Mouse (Mus musculus) megakaryocyte, adult 5-6 weeks (primary cell): ENCODE data around the gene Olfr1185-ps1. TPM values are rescaled to one million over a fixed set of nuclear protein-coding genes. Genes with fewer than 3 reads are reported as not detected.
"Not testable (repeated sequence)": the region's sequence is repeated elsewhere in the genome, so short reads cannot be mapped to it uniquely, and the experiment has no call there.

ENCODE experiments used
- ATAC-seq: 2 replicates; pipeline ENCODE4 v1.8.0; 2016; ENCODE audit warnings: mild to moderate bottlenecking, inconsistent platforms; ENCODE audit not compliant: poor library complexity, severe bottlenecking
- total RNA-seq, 2 experiments: library from RNA; stranded (forward) in 1 of 2; stranded (reverse) in 1 of 2; fragments of 153-499, 151-499 nt in 1 of 2; fragments of 221-1000, 200-1000 nt in 1 of 2; gene quantifications; 2 replicates each; pipeline versions ENCODE4 v1.2.3 to v1.2.4; 2015 to 2017

Gene Olfr1185-ps1
- total RNA-seq (2015) (not detected in 2 replicates), total RNA-seq (2017) (not detected in 2 replicates)

- no peak for ATAC-seq
These were observed at the start of gene Olfr1185-ps1 for GRCm38 (mm10) chr2:88493020-88493419. TSS of gene Olfr1185-ps1 (plus strand) at chr2:88493320.

- no peak for ATAC-seq
These were observed 44.1 kb upstream of the Olfr1185-ps1 start, which contains the start of gene Gm13757 for GRCm38 (mm10) chr2:88449031-88449430. TSS of gene Gm13757 (minus strand) at chr2:88449131.

GRCm38 (mm10) chr2:88454567-88454966 lies 38.6 kb upstream of the Olfr1185-ps1 start, which contains the start of gene Olfr1183:
TSS of gene Olfr1183 (plus strand) at chr2:88454867.
- ATAC-seq = not testable (repeated sequence)

GRCm38 (mm10) chr2:88483298-88483697 lies 9.8 kb upstream of the Olfr1185-ps1 start, which contains the start of gene Olfr1184:
TSS of gene Olfr1184 (plus strand) at chr2:88483598.
- no peak for ATAC-seq

- ATAC-seq = no peak
These were observed 25.1 kb downstream of the Olfr1185-ps1 start, which contains the start of gene Olfr1186 for GRCm38 (mm10) chr2:88518251-88518650. TSS of gene Olfr1186 (plus strand) at chr2:88518551.

GRCm38 (mm10) chr2:88525720-88526119 lies 32.6 kb downstream of the Olfr1185-ps1 start:
- no peak for ATAC-seq

Other genes starting within 250 kb of the Olfr1185-ps1 start
- not detected in 2 replicates for gene Olfr1173, start 213.4 kb upstream of the Olfr1185-ps1 start, total RNA-seq (2015)
- 0.04 TPM in 1 of 2 replicates, not detected in the other for gene Olfr1173, start 213.4 kb upstream of the Olfr1185-ps1 start, total RNA-seq (2017)
- gene Olfr1174-ps, start 178.2 kb upstream of the Olfr1185-ps1 start, total RNA-seq (2015) = not detected in 2 replicates
- gene Olfr1174-ps, start 178.2 kb upstream of the Olfr1185-ps1 start, total RNA-seq (2017) = not detected in 2 replicates
- not detected in 2 replicates for gene Olfr1175-ps, start 166.1 kb upstream of the Olfr1185-ps1 start, total RNA-seq (2015)
- not detected in 2 replicates for gene Olfr1175-ps, start 166.1 kb upstream of the Olfr1185-ps1 start, total RNA-seq (2017)
- not detected in 2 replicates for gene Olfr1176, start 156.6 kb upstream of the Olfr1185-ps1 start, total RNA-seq (2015)
- gene Olfr1176, start 156.6 kb upstream of the Olfr1185-ps1 start, total RNA-seq (2017) = not detected in 2 replicates
- gene Olfr1177-ps, start 146.8 kb upstream of the Olfr1185-ps1 start, total RNA-seq (2015) = not detected in 2 replicates
- gene Olfr1177-ps, start 146.8 kb upstream of the Olfr1185-ps1 start, total RNA-seq (2017) = not detected in 2 replicates
- not detected in 2 replicates for gene Olfr1178, start 106.3 kb upstream of the Olfr1185-ps1 start, total RNA-seq (2015)
- gene Olfr1178, start 106.3 kb upstream of the Olfr1185-ps1 start, total RNA-seq (2017) = not detected in 2 replicates
- not detected in 2 replicates for gene Olfr1179, start 86.9 kb upstream of the Olfr1185-ps1 start, total RNA-seq (2015)
- gene Olfr1179, start 86.9 kb upstream of the Olfr1185-ps1 start, total RNA-seq (2017) = not detected in 2 replicates
- gene Olfr1180, start 74.2 kb upstream of the Olfr1185-ps1 start, total RNA-seq (2015) = not detected in 2 replicates
- gene Olfr1180, start 74.2 kb upstream of the Olfr1185-ps1 start, total RNA-seq (2017) = not detected in 2 replicates
- not detected in 2 replicates for gene Olfr1181, start 67.1 kb upstream of the Olfr1185-ps1 start, total RNA-seq (2015)
- not detected in 2 replicates for gene Olfr1181, start 67.1 kb upstream of the Olfr1185-ps1 start, total RNA-seq (2017)
- not detected in 2 replicates for gene Gm13757, start 44.2 kb upstream of the Olfr1185-ps1 start, total RNA-seq (2015)
- not detected in 2 replicates for gene Gm13757, start 44.2 kb upstream of the Olfr1185-ps1 start, total RNA-seq (2017)
- gene Olfr1183, start 38.5 kb upstream of the Olfr1185-ps1 start, total RNA-seq (2015) = not detected in 2 replicates
- not detected in 2 replicates for gene Olfr1183, start 38.5 kb upstream of the Olfr1185-ps1 start, total RNA-seq (2017)
- gene Olfr1184, start 9.7 kb upstream of the Olfr1185-ps1 start, total RNA-seq (2015) = not detected in 2 replicates
- gene Olfr1184, start 9.7 kb upstream of the Olfr1185-ps1 start, total RNA-seq (2017) = not detected in 2 replicates
- gene Olfr1186, start 25.2 kb downstream of the Olfr1185-ps1 start, total RNA-seq (2015) = not detected in 2 replicates
- not detected in 2 replicates for gene Olfr1186, start 25.2 kb downstream of the Olfr1185-ps1 start, total RNA-seq (2017)
- gene Olfr1188, start 63.6 kb downstream of the Olfr1185-ps1 start, total RNA-seq (2015) = not detected in 2 replicates
- gene Olfr1188, start 63.6 kb downstream of the Olfr1185-ps1 start, total RNA-seq (2017) = not detected in 2 replicates
- gene Olfr1189, start 93.1 kb downstream of the Olfr1185-ps1 start, total RNA-seq (2015) = not detected in 2 replicates
- not detected in 2 replicates for gene Olfr1189, start 93.1 kb downstream of the Olfr1185-ps1 start, total RNA-seq (2017)
- gene Olfr1191-ps1, start 147.2 kb downstream of the Olfr1185-ps1 start, total RNA-seq (2015) = not detected in 2 replicates
- not detected in 2 replicates for gene Olfr1191-ps1, start 147.2 kb downstream of the Olfr1185-ps1 start, total RNA-seq (2017)
- not detected in 2 replicates for gene Olfr1192-ps1, start 155.2 kb downstream of the Olfr1185-ps1 start, total RNA-seq (2015)
- gene Olfr1192-ps1, start 155.2 kb downstream of the Olfr1185-ps1 start, total RNA-seq (2017) = not detected in 2 replicates
- not detected in 2 replicates for gene Olfr1193, start 182.3 kb downstream of the Olfr1185-ps1 start, total RNA-seq (2015)
- not detected in 2 replicates for gene Olfr1193, start 182.3 kb downstream of the Olfr1185-ps1 start, total RNA-seq (2017)
- not detected in 2 replicates for gene Olfr1195, start 195.9 kb downstream of the Olfr1185-ps1 start, total RNA-seq (2015)
- not detected in 2 replicates for gene Olfr1195, start 195.9 kb downstream of the Olfr1185-ps1 start, total RNA-seq (2017)
- gene Olfr1196, start 211.3 kb downstream of the Olfr1185-ps1 start, total RNA-seq (2015) = not detected in 2 replicates
- gene Olfr1196, start 211.3 kb downstream of the Olfr1185-ps1 start, total RNA-seq (2017) = not detected in 2 replicates
- gene Olfr1197, start 239.0 kb downstream of the Olfr1185-ps1 start, total RNA-seq (2015) = not detected in 2 replicates
- not detected in 2 replicates for gene Olfr1197, start 239.0 kb downstream of the Olfr1185-ps1 start, total RNA-seq (2017)